Comparison of ENCODE assay signal across 29 mouse cellular contexts in the genomic region with DNA sequence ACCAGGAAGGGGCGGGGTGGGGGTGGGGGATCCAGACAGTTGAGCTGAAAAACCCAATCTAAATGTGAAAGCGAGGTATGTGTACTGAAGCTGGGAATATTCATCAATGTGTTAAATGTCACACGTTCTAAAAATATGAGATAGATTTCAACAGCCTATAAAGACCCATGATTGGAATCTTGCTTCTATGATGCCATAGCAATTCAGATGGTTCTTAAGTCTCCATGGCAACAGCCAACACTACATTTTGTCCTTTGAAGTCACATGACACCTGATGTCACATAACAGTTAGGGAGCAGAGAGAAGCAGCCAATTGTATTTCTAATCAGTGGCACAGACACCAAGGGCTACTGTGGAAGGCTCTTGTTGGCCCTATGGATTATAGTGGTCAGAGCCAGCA.
A peak's percentile ranks its signal among the peaks of the same experiment; 100 is the strongest.
DNase-seq lines count a peak whose midpoint lies in the region; ATAC-seq and TF ChIP-seq lines count a peak whose summit lies in the region.
"Had no signal": no experiment of that assay in that cellular context is flagged by ENCODE, and none has a peak within 500 bp of the region (broad histone marks: within the 10 kb centered on the region; RNA-seq: fewer than 3 reads in every experiment).

No protein-coding gene starts in this region.

- no peak overlapping the region for H3K9ac ChIP-seq in midbrain, embryonic 12.5 days (replicated peaks)
- H3K9ac ChIP-seq in midbrain, postnatal 0 days (replicated peaks; ENCODE audit: low read length, poor library complexity, severe bottlenecking) = no peak overlapping the region
- H3K9ac ChIP-seq in forebrain, embryonic 16.5 days (replicated peaks; ENCODE audit: low read depth, low read length) = no peak overlapping the region
- H3K9ac ChIP-seq in midbrain, embryonic 16.5 days (ENCODE audit: low read depth, low read length) = no peak overlapping the region
- H3K9ac ChIP-seq in lung, postnatal 0 days (replicated peaks; ENCODE audit: low read depth) = no peak overlapping the region
- H3K9ac ChIP-seq: embryonic facial prominence, embryonic 12.5 days; hindbrain, embryonic 14.5 days; limb, embryonic 13.5 days; lung, embryonic 15.5 days; neural tube, embryonic 15.5 days had no signal

- H3K27ac ChIP-seq in midbrain, embryonic 12.5 days (replicated peaks) = no peak overlapping the region
- no peak overlapping the region for H3K27ac ChIP-seq in midbrain, postnatal 0 days (ENCODE audit: low read depth, low read length)
- H3K27ac ChIP-seq in forebrain, embryonic 16.5 days (ENCODE audit: low read length) = no peak overlapping the region
- H3K27ac ChIP-seq in midbrain, embryonic 16.5 days (ENCODE audit: low read length) = no peak overlapping the region
- no peak overlapping the region for H3K27ac ChIP-seq in lung, postnatal 0 days (ENCODE audit: low read length)
- H3K27ac ChIP-seq: embryonic facial prominence, embryonic 12.5 days; hindbrain, embryonic 14.5 days; kidney, postnatal 0 days; limb, embryonic 13.5 days; lung, embryonic 15.5 days; neural tube, embryonic 15.5 days had no signal

- TF ChIP-seq CTCF in midbrain, postnatal 0 days (IDR thresholded peaks at IDR 0.05) = no peak
- TF ChIP-seq CTCF in lung, postnatal 0 days (IDR thresholded peaks at IDR 0.05) = no peak

- TF ChIP-seq EP300 in lung, postnatal 0 days (IDR thresholded peaks at IDR 0.05) = no peak

- H3K4me2 ChIP-seq in midbrain, embryonic 12.5 days (replicated peaks) = no peak overlapping the region
- no peak overlapping the region for H3K4me2 ChIP-seq in midbrain, postnatal 0 days (ENCODE audit: low read depth, low read length, poor library complexity, severe bottlenecking)
- H3K4me2 ChIP-seq in forebrain, embryonic 16.5 days (ENCODE audit: low read length) = no peak overlapping the region
- H3K4me2 ChIP-seq in midbrain, embryonic 16.5 days (ENCODE audit: low read length) = no peak overlapping the region
- no peak overlapping the region for H3K4me2 ChIP-seq in lung, postnatal 0 days (replicated peaks; ENCODE audit: low read depth, low read length)
- H3K4me2 ChIP-seq: embryonic facial prominence, embryonic 12.5 days; heart, embryonic 11.5 days; hindbrain, embryonic 14.5 days; limb, embryonic 13.5 days; liver, embryonic 11.5 days; lung, embryonic 15.5 days; neural tube, embryonic 15.5 days had no signal

- WGBS in midbrain, embryonic 12.5 days = 82% methylated on average over 3 of the region's 3 CpGs
- WGBS in midbrain, postnatal 0 days = 82% methylated on average over 3 of the region's 3 CpGs
- 72% methylated on average over 3 of the region's 3 CpGs for WGBS in forebrain, embryonic 16.5 days
- WGBS in midbrain, embryonic 16.5 days = 81% methylated on average over 3 of the region's 3 CpGs
- WGBS in lung, postnatal 0 days = 82% methylated on average over 3 of the region's 3 CpGs

- peaks cover 15% of the 10 kb centered on the region for H3K4me1 ChIP-seq in midbrain, embryonic 12.5 days
- H3K4me1 ChIP-seq in midbrain, postnatal 0 days (ENCODE audit: insufficient read depth, low read length) = 0 out of 2 replicates have a peak, but pooled peaks cover 4% of the 10 kb centered on the region
- H3K4me1 ChIP-seq in forebrain, embryonic 16.5 days (replicated peaks; ENCODE audit: control insufficient read depth, insufficient read depth, low read length) = peaks cover 11% of the 10 kb centered on the region
- H3K4me1 ChIP-seq in midbrain, embryonic 16.5 days (ENCODE audit: control insufficient read depth, insufficient read depth, low read length) = peaks cover 12% of the 10 kb centered on the region
- H3K4me1 ChIP-seq in lung, postnatal 0 days (ENCODE audit: insufficient read depth, low read depth, low read length) = no peaks in the 10 kb centered on the region
- H3K4me1 ChIP-seq: limb, embryonic 13.5 days; lung, embryonic 15.5 days had no signal

- no peak for DNase-seq in frontal cortex, adult 2 months (ENCODE audit: extremely low spot score in 1 of 2, low spot score in 1 of 2)
- DNase-seq in midbrain, postnatal 0 days (ENCODE audit: low spot score) = no peak
- DNase-seq in embryo, embryonic 9.5 days (ENCODE audit: extremely low spot score) = no peak
- DNase-seq in lung, postnatal 0 days (ENCODE audit: low spot score) = no peak
- DNase-seq: cerebellum, adult 11 months; cerebellum, adult 9-10 months; cerebellum, postnatal 36 days; gastrocnemius, postnatal 25 days; heart, adult 18-20 months; heart, postnatal 36 days; kidney, adult 8-10 months; kidney, postnatal 4 days; lung, postnatal 36 days; spleen, adult 18-20 months; thymus, postnatal 4 days had no signal

- no peaks in the 10 kb centered on the region for H3K9me3 ChIP-seq in midbrain, embryonic 12.5 days
- H3K9me3 ChIP-seq in midbrain, postnatal 0 days (ENCODE audit: low read length) = no peaks in the 10 kb centered on the region
- no peaks in the 10 kb centered on the region for H3K9me3 ChIP-seq in forebrain, embryonic 16.5 days (ENCODE audit: control insufficient read depth, low read length)
- no peaks in the 10 kb centered on the region for H3K9me3 ChIP-seq in midbrain, embryonic 16.5 days (replicated peaks; ENCODE audit: control insufficient read depth, low read length, poor library complexity, severe bottlenecking)
- H3K9me3 ChIP-seq in lung, postnatal 0 days (ENCODE audit: low read length) = no peaks in the 10 kb centered on the region
- H3K9me3 ChIP-seq: embryonic facial prominence, embryonic 12.5 days; limb, embryonic 13.5 days; lung, embryonic 15.5 days; neural tube, embryonic 15.5 days had no signal

- ATAC-seq in frontal cortex, adult (ENCODE audit: low TSS enrichment) = 0 out of 2 replicates have a peak, but pooled peaks have one; percentile 57
- ATAC-seq in midbrain, embryonic 12.5 days (ENCODE audit: low FRiP score, low read depth) = 0 out of 2 replicates have a peak, but pooled peaks have one; percentile 23
- ATAC-seq in midbrain, postnatal 0 days (ENCODE audit: low FRiP score) = no peak
- peak; percentile 49 for ATAC-seq in forebrain, embryonic 16.5 days
- ATAC-seq in midbrain, embryonic 16.5 days = peak; percentile 60; the same call in 1 of the 2 replicates
- no peak for ATAC-seq in lung, postnatal 0 days
- ATAC-seq: CD4-positive, CD25-positive, alpha-beta regulatory T cell, adult 4 months; intestine, embryonic 16.5 days had no signal

- 0 out of 2 replicates have a peak, but pooled peaks cover 4% of the 10 kb centered on the region for H3K27me3 ChIP-seq in midbrain, embryonic 12.5 days
- H3K27me3 ChIP-seq in midbrain, postnatal 0 days (ENCODE audit: insufficient read depth, low read length) = no peaks in the 10 kb centered on the region
- no peaks in the 10 kb centered on the region for H3K27me3 ChIP-seq in forebrain, embryonic 16.5 days (replicated peaks; ENCODE audit: control insufficient read depth, insufficient read depth, low read length)
- no peaks in the 10 kb centered on the region for H3K27me3 ChIP-seq in midbrain, embryonic 16.5 days (ENCODE audit: control insufficient read depth, insufficient read depth, low read depth, low read length)
- H3K27me3 ChIP-seq in lung, postnatal 0 days (replicated peaks; ENCODE audit: insufficient read depth, low read length) = no peaks in the 10 kb centered on the region
- H3K27me3 ChIP-seq: embryonic facial prominence, embryonic 12.5 days; limb, embryonic 13.5 days; lung, embryonic 15.5 days; neural tube, embryonic 15.5 days had no signal

- H3K36me3 ChIP-seq in midbrain, embryonic 12.5 days = no peaks in the 10 kb centered on the region
- H3K36me3 ChIP-seq in midbrain, postnatal 0 days (ENCODE audit: insufficient read depth, low read length) = no peaks in the 10 kb centered on the region
- no peaks in the 10 kb centered on the region for H3K36me3 ChIP-seq in forebrain, embryonic 16.5 days (ENCODE audit: control insufficient read depth, insufficient read depth)
- H3K36me3 ChIP-seq in midbrain, embryonic 16.5 days (ENCODE audit: control insufficient read depth, insufficient read depth, low read length) = no peaks in the 10 kb centered on the region
- H3K36me3 ChIP-seq in lung, postnatal 0 days (ENCODE audit: insufficient read depth, low read length) = no peaks in the 10 kb centered on the region
- H3K36me3 ChIP-seq: embryonic facial prominence, embryonic 12.5 days; limb, embryonic 13.5 days; lung, embryonic 15.5 days; neural tube, embryonic 15.5 days had no signal

- no peak overlapping the region for H3K4me3 ChIP-seq in midbrain, embryonic 12.5 days
- no peak overlapping the region for H3K4me3 ChIP-seq in midbrain, postnatal 0 days (ENCODE audit: low read depth, low read length)
- H3K4me3 ChIP-seq in forebrain, embryonic 16.5 days (replicated peaks; ENCODE audit: low read length) = no peak overlapping the region
- H3K4me3 ChIP-seq in midbrain, embryonic 16.5 days (ENCODE audit: low read depth, low read length) = no peak overlapping the region
- H3K4me3 ChIP-seq in lung, postnatal 0 days (ENCODE audit: low read depth, low read length) = no peak overlapping the region
- H3K4me3 ChIP-seq: embryonic facial prominence, embryonic 12.5 days; limb, embryonic 13.5 days; lung, embryonic 15.5 days; neural tube, embryonic 15.5 days had no signal

Comparison
In these comparisons a context has a peak if more than half of its experiments do, and no peak if none do; other contexts are left out.
1. ATAC-seq: peak in frontal cortex, adult (single experiment), midbrain, embryonic 12.5 days (single experiment), forebrain, embryonic 16.5 days (single experiment) and midbrain, embryonic 16.5 days (single experiment); none in midbrain, postnatal 0 days (single experiment) and lung, postnatal 0 days (single experiment).